Mouse (Mus musculus): ENCODE data around the gene Lmtk2. TPM values are rescaled to one million over a fixed set of nuclear protein-coding genes. Genes with fewer than 3 reads are reported as not detected.

Lmtk2 gene
- total RNA-seq (2023) = 32.4 TPM

GRCm38 (mm10) chr5:144100149-144100935 is at the start of gene Lmtk2:
TSS of gene Lmtk2 (plus strand) at chr5:144100436.

GRCm38 (mm10) chr5:144189950-144190583 is 89.8 kb downstream of the Lmtk2 start, which contains the start of gene Bhlha15:
TSS of gene Bhlha15 (plus strand) at chr5:144190286.

GRCm38 (mm10) chr5:144223503-144223862 is 123.2 kb downstream of the Lmtk2 start, which contains the start of gene Tecpr1:
TSS of gene Tecpr1 (minus strand) at chr5:144223615.

Other genes starting within 250 kb of the Lmtk2 start
- 0.37 TPM for gene Ankrd61, start 202.8 kb upstream of the Lmtk2 start, total RNA-seq (2023)
- 30.1 TPM for gene Aimp2, start 190.6 kb upstream of the Lmtk2 start, total RNA-seq (2023)
- gene Pms2, start 190.5 kb upstream of the Lmtk2 start, total RNA-seq (2023) = 22.9 TPM
- gene Gm42421, start 172.3 kb upstream of the Lmtk2 start, total RNA-seq (2023) = not detected
- gene Rsph10b, start 167.4 kb upstream of the Lmtk2 start, total RNA-seq (2023) = 1.3 TPM
- 68.4 TPM for gene Ccz1, start 85.6 kb upstream of the Lmtk2 start, total RNA-seq (2023)
- gene Ocm, start 73.8 kb upstream of the Lmtk2 start, total RNA-seq (2023) = not detected
- gene Bhlha15, start 89.8 kb downstream of the Lmtk2 start, total RNA-seq (2023) = 1.1 TPM
- 425 TPM for gene Tecpr1, start 123.2 kb downstream of the Lmtk2 start, total RNA-seq (2023)
- 43.6 TPM for gene Bri3, start 144.0 kb downstream of the Lmtk2 start, total RNA-seq (2023)